Mouse (Mus musculus) CH12.LX (cell line): ENCODE measurements around the gene Clasrp.

Experiments
- CHD1 ChIP-seq: IDR thresholded peaks from 2 replicates; pipeline ENCODE4 v1.6.1; 2012; ENCODE audit warnings: low read depth, low read length, improper control_type of control experiment, inconsistent platforms
- CTCF ChIP-seq, 2 experiments: IDR thresholded peaks in 1 of 2; conservative IDR thresholded peaks in 1 of 2; 2 replicates each; pipeline ENCODE4 v1.5.1; 2011 to 2012; ENCODE audit warnings: low read depth in 2 of 2, low read length in 2 of 2, improper control_type of control experiment in 1 of 2, inconsistent platforms in 1 of 2, mild to moderate bottlenecking in 1 of 2, moderate library complexity in 1 of 2
- GABPA ChIP-seq: IDR thresholded peaks from 2 replicates; pipeline ENCODE4 v1.6.1; 2012; ENCODE audit warnings: low read depth, low read length, improper control_type of control experiment, inconsistent platforms; ENCODE audit not compliant: insufficient replicate concordance
- JUN ChIP-seq: IDR thresholded peaks from 2 replicates; pipeline ENCODE4 v1.6.1; 2011; ENCODE audit warnings: low read depth, mild to moderate bottlenecking, low read length, improper control_type of control experiment, moderate library complexity; ENCODE audit not compliant: insufficient read depth
- KAT2A ChIP-seq: IDR thresholded peaks from 2 replicates; pipeline ENCODE4 v1.6.1; 2012; ENCODE audit warnings: low read length, improper control_type of control experiment, inconsistent platforms; ENCODE audit not compliant: insufficient replicate concordance
- MAX ChIP-seq: IDR thresholded peaks from 2 replicates; pipeline ENCODE4 v1.6.1; 2011; ENCODE audit warnings: low read length, improper control_type of control experiment
- NELFE ChIP-seq: IDR thresholded peaks from 2 replicates; pipeline ENCODE4 v1.6.1; 2011; ENCODE audit warnings: low read depth, low read length, improper control_type of control experiment
- POLR2A ChIP-seq: IDR thresholded peaks from 2 replicates; pipeline ENCODE4 v1.6.1; 2011; ENCODE audit warnings: low read depth, mild to moderate bottlenecking, improper control_type of control experiment, low read length

DNA sequence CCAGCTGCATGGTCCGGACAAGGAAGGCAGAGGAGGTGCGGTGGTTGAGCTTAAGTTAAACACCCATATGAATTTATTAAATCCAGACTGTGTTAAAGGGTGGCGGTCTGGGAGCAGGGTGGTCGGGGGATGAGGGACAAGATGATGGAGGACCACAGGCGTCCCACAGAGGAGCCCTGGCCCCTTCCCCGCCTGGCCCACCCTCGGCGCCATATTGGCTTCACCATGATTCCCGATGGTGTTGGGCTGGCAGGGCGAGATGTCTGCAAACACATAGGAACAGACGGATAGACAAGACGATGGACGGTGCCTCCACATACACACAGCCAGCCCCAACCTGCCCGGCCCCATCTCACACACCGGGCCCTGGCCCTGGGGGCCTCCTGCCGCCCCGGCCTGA, 28.9 kb upstream of the Clasrp start:
- no peak for TF ChIP-seq POLR2A
- TF ChIP-seq CTCF (conservative IDR thresholded peaks at IDR 0.05 in 1 of 2, IDR thresholded peaks at IDR 0.05 in 1 of 2; ENCODE audit: low read depth in 2 of 2, low read length in 2 of 2): no peak
- no peak for TF ChIP-seq MAX
- no peak for TF ChIP-seq GABPA
- TF ChIP-seq CHD1: no peak
- TF ChIP-seq NELFE: no peak
- no peak for TF ChIP-seq KAT2A
- TF ChIP-seq JUN: no peak
